Mouse (Mus musculus): Measurements from ENCODE around the gene Rhox8. TPM values are rescaled to one million over a fixed set of nuclear protein-coding genes. Genes with fewer than 3 reads are reported as not detected.
A peak's percentile ranks its signal among the peaks of the same experiment; 100 is the strongest.
"Not testable (repeated sequence)": the region's sequence is repeated elsewhere in the genome, so short reads cannot be mapped to it uniquely, and the experiment has no call there.

The Rhox8 gene
- polyA plus RNA-seq (2021) = not detected

DNA sequence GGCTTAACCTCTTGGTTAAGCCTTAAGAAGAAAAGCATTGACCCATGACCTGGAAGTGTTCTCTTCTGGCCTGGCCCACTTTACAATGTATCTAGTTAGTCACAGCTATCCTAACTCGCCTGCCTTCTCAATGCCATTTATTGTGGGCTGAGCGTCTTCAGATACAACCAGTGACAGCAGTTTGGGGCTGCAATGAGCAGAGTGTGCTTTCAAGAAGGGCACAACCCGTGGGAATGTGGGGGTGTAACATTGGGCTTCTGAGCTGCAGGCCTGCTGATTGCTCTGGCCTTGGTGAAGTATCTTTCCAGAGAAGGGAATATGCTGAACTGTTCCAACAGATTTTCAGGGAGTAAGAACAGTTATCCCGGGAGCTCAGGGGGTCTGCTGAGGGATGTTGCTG is at the start of gene Rhox8:
Gene Rhox8 (minus strand): TSS at position 101 of the 400 bp plus-strand sequence.
- peaks cover 27% of the 10 kb centered on the region for H3K27me3 ChIP-seq
- ChIA-PET POLR2A (no interaction called here), CTCF (no interaction called here)
- ATAC-seq (no peak), DNase-seq (ENCODE audit: low read depth, low spot score) (no peak)
- in situ Hi-C loops (cut with MboI; ENCODE audit: low pct_unique_long_range_greater_than_20kb) = no loop called here
- no peak for TF ChIP-seq CTCF (IDR thresholded peaks at IDR 0.05)

DNA sequence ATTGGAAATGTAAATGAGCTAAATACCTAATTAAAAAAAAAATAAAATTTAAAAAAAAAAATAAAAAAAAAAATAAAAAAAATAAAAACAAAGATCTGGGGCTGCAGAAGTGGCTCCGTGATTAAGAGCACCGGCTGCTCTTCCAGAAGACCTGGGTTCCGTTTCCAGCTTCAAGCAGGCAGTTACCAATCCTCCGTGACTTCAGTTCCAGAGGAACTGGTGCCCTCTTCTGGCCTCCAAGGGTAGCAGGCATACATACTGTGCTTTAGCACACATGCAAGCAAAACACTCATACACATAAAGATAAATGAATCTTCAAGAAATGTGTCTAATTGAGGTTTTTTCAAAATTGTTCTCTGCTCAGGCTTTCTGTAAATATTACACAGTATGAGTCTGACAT is 37.6 kb upstream of the Rhox8 start:
- CTCF ChIA-PET = no interaction called here
- in situ Hi-C loops (cut with MboI; ENCODE audit: low pct_unique_long_range_greater_than_20kb) = no loop called here
- POLR2A ChIA-PET = no interaction called here
- DNase-seq (ENCODE audit: low read depth, low spot score) (no peak), ATAC-seq (no peak)
- no peak for TF ChIP-seq CTCF (IDR thresholded peaks at IDR 0.05)
- peaks cover 3% of the 10 kb centered on the region for H3K27me3 ChIP-seq

DNA sequence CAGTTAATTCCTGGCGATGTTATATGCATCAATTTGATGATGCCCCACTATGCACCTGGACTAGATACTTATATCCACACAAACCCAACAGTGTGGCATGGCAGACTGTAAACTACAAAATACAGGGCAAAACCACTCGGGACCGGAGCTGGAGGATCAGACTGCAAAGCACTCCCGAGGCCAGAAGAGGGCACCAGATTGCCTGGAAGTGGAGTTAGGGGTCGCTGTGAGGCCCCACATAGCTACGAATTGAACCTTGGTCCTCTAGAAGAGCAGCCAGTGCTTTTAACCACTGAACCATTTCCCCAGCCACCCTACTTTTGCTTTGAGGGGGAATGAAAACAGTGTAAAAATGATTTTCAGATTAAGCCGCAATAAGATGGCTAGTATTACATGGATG is 29.8 kb upstream of the Rhox8 start:
- in situ Hi-C loops (cut with MboI; ENCODE audit: low pct_unique_long_range_greater_than_20kb) = no loop called here
- DNase-seq (ENCODE audit: low read depth, low spot score) = no peak
- peak; percentile 32 for TF ChIP-seq CTCF (IDR thresholded peaks at IDR 0.05)
- POLR2A ChIA-PET = no interaction called here
- H3K27me3 ChIP-seq = peaks cover 18% of the 10 kb centered on the region
- ATAC-seq = no peak
- CTCF ChIA-PET = no interaction called here

DNA sequence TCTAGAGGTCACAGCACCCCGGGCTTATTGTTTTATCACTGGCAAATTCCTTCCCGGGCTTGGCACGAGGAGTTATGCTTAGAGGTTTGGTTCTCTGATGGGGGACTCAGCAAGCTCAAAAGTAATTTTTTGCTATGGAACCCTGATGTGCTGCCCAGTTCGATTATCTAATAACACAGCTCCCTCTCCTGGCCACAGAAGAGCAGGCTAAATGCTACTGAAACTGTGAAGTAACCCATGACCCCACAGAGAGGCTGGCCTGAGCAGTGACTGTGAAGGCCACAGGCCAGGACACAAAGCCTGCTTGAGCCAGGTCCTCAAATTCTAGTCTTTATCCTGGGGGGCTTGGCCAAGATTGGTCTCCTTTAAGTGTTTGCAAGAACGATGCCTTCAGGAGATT is 25.0 kb upstream of the Rhox8 start:
- ChIA-PET CTCF (no interaction called here), POLR2A (no interaction called here)
- no peak for TF ChIP-seq CTCF (IDR thresholded peaks at IDR 0.05)
- H3K27me3 ChIP-seq = peaks cover 18% of the 10 kb centered on the region
- in situ Hi-C loops (cut with MboI; ENCODE audit: low pct_unique_long_range_greater_than_20kb) = no loop called here
- ATAC-seq (no peak), DNase-seq (ENCODE audit: low read depth, low spot score) (no peak)

DNA sequence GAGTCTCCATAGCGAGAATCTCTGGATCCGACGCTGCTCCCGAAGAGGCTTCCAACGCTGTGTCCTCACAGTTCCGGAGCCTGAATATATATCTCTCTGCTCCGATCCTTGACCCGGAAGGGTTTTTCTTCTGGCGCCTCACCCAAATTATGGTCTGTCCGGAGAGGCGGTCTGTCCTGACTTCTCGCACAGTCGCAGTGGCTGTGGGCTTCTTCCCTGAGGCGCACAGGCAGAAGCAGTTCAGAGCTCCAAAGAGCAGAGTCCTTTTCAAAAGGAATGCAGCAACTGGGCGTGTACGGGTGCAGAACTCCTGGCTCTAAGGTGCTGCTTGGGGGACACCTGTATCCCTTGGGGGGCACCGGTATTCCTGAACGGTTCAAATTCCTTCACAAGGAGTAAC is 22.9 kb upstream of the Rhox8 start, which contains the start of gene Rhox9:
Gene Rhox9 (minus strand): TSS at position 101 of the 400 bp plus-strand sequence.
- POLR2A ChIA-PET; DNase-seq (ENCODE audit: low read depth, low spot score); ATAC-seq; H3K27me3 ChIP-seq; in situ Hi-C loops (cut with MboI; ENCODE audit: low pct_unique_long_range_greater_than_20kb); CTCF ChIA-PET: not testable (repeated sequence)

DNA sequence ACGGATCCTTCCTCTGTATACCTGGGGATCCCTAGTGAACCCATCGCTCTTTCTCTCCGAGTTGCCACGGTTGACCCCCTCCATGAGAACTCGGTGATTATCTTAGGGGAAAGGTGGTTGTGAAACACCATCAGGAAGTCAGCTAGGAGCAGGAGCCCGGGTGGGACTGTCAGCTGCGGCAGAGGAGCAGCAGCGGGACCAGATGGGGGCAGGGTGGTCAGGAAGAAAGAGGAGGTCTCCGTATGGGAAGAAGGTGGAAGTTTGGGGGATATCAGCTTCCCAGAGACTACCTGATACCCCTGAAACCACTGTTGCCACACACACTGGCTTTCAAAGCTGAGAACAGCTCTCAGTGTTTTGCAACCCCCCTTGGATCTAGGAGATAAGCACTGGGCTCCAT is 18.4 kb upstream of the Rhox8 start, which contains the start of gene Rhox7b:
Gene Rhox7b (minus strand): TSS at position 101 of the 400 bp plus-strand sequence.
- DNase-seq (ENCODE audit: low read depth, low spot score); ATAC-seq; in situ Hi-C loops (cut with MboI; ENCODE audit: low pct_unique_long_range_greater_than_20kb); H3K27me3 ChIP-seq; POLR2A ChIA-PET; CTCF ChIA-PET: not testable (repeated sequence)

DNA sequence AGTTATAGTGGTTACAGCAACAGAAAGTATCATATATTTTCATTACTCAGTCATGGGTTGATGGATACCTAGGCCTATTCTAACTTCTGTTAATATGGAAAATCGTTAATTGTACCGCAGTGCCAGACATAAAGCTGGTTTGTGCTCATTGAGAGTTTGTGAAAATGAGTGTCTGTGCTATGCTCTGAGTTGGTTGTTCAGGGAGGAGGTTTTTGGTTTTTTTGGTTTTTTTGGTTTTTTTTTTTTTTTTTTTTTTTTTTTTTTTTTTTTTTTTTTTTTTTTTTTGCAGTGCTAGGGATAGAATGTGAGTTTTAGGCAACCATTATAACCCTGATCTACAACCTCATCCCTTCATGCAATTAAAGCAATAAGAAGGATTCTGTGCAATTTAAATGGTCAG is 7.1 kb downstream of the Rhox8 start:
- no peak for TF ChIP-seq CTCF (IDR thresholded peaks at IDR 0.05)
- CTCF ChIA-PET = no interaction called here
- peaks cover 39% of the 10 kb centered on the region for H3K27me3 ChIP-seq
- ATAC-seq (no peak), DNase-seq (ENCODE audit: low read depth, low spot score) (no peak)
- POLR2A ChIA-PET = no interaction called here
- in situ Hi-C loops (cut with MboI; ENCODE audit: low pct_unique_long_range_greater_than_20kb) = no loop called here

DNA sequence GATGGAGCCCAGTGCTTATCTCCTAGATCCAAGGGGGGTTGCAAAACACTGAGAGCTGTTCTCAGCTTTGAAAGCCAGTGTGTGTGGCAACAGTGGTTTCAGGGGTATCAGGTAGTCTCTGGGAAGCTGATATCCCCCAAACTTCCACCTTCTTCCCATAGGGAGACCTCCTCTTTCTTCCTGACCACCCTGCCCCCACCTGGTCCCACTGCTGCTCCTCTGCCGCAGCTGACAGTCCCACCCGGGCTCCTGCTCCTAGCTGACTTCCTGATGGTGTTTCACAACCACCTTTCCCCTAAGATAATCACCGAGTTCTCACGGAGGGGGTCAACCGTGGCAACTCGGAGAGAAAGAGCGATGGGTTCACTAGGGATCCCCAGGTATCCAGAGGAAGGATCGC is 47.4 kb downstream of the Rhox8 start, which contains the start of gene Rhox7a:
Gene Rhox7a (plus strand): TSS at position 301 of the 400 bp plus-strand sequence.
- DNase-seq (ENCODE audit: low read depth, low spot score); in situ Hi-C loops (cut with MboI; ENCODE audit: low pct_unique_long_range_greater_than_20kb); POLR2A ChIA-PET; ATAC-seq; CTCF ChIA-PET; H3K27me3 ChIP-seq: not testable (repeated sequence)

DNA sequence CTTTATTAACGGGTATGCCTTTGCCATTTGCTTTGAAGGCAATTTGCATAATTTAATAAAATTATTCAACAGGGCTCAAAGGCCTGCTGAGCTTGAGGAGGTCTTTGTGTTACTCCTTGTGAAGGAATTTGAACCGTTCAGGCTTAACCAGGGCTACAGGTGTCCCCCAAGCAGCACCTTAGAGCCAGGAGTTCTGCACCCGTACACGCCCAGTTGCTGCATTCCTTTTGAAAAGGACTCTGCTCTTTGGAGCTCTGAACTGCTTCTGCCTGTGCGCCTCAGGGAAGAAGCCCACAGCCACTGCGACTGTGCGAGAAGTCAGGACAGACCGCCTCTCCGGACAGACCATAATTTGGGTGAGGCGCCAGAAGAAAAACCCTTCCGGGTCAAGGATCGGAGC is 52.1 kb downstream of the Rhox8 start, which contains the start of gene Rhox6:
Gene Rhox6 (plus strand): TSS at position 301 of the 400 bp plus-strand sequence.
- ATAC-seq; CTCF ChIA-PET; in situ Hi-C loops (cut with MboI; ENCODE audit: low pct_unique_long_range_greater_than_20kb); POLR2A ChIA-PET; DNase-seq (ENCODE audit: low read depth, low spot score); H3K27me3 ChIP-seq: not testable (repeated sequence)

Other genes starting within 250 kb of the Rhox8 start
- not detected for gene Rhox2g, start 235.5 kb downstream of the Rhox8 start, polyA plus RNA-seq (2021)
- gene Rhox4g, start 227.6 kb downstream of the Rhox8 start, polyA plus RNA-seq (2021) = not detected
- not detected for gene Rhox3h, start 210.2 kb downstream of the Rhox8 start, polyA plus RNA-seq (2021)
- not detected for gene Rhox2h, start 205.7 kb downstream of the Rhox8 start, polyA plus RNA-seq (2021)
- gene Rhox5, start 74.1 kb downstream of the Rhox8 start, polyA plus RNA-seq (2021) = 1.9 TPM
- not detected for gene Rhox6, start 52.0 kb downstream of the Rhox8 start, polyA plus RNA-seq (2021)
- not detected for gene Rhox7a, start 47.3 kb downstream of the Rhox8 start, polyA plus RNA-seq (2021)
- not detected for gene Rhox7b, start 18.3 kb upstream of the Rhox8 start, polyA plus RNA-seq (2021)
- gene Rhox9, start 22.8 kb upstream of the Rhox8 start, polyA plus RNA-seq (2021) = not detected
- gene Btg1-ps1, start 139.9 kb upstream of the Rhox8 start, polyA plus RNA-seq (2021) = not detected
- gene Btg1-ps2, start 164.2 kb upstream of the Rhox8 start, polyA plus RNA-seq (2021) = not detected
- gene Rhox10, start 187.5 kb upstream of the Rhox8 start, polyA plus RNA-seq (2021) = not detected
- not detected for gene Rhox11, start 206.2 kb upstream of the Rhox8 start, polyA plus RNA-seq (2021)
- not detected for gene Rhox12, start 232.0 kb upstream of the Rhox8 start, polyA plus RNA-seq (2021)
- not detected for gene Rhox13, start 242.3 kb upstream of the Rhox8 start, polyA plus RNA-seq (2021)

All from Patski (cell line).